Mouse (Mus musculus): ENCODE results near the gene Wdfy2.

DNA sequence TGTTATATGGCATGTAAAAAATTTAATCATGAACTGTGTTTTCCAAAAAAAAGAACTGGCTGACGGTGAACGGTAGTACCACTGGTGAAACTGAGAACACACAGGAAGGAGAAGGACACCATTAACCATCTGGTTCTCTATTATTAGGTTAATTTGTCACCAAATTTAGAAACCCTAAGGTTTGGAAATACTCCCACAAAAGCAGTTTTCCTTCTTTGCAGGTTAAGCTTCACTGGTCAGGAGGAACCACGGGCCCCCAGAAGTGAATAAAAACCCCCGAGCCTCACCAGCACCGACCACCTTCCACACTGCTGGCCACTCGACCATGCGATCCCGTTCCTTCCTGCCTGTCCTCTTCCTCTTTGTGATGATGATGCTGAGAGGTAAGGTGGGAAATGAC is 160.3 kb downstream of the Wdfy2 start, which contains the start of gene Defb47:
- TF ChIP-seq FLI1 (IDR thresholded peaks at IDR 0.05; ENCODE audit: low read length) (no peak), GATA1 (IDR thresholded peaks at IDR 0.05; ENCODE audit: borderline replicate concordance, low read length) (no peak)
